Mouse (Mus musculus) urinary bladder, postnatal 10 days (tissue): ENCODE data around the gene Nbl1.
A peak's percentile ranks its signal among the peaks of the same experiment; 100 is the strongest.

Source experiments
- DNase-seq: peaks from one replicate; pipeline ENCODE4 v3.0.0; 2022; ENCODE audit warnings: low spot score

The Nbl1 gene

DNA sequence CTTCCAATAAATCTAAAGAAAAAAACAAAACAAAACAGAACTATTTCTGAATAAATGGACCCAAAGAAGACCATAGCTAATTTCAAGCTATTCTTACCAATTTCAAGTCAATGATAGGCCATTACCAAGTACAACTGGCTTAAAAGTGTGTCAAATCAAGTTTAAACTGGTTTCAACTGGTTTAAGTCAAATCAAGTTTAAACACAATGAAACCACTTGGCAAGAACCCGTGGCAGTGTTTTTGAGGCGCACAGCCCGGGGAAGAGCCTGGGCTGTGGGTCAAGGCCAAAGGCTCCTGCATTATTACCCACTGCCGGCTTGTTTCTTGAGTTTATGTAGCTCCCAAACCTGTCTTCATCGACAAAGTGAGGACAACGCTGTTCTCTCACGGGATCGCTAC lies 7.5 kb upstream of the Nbl1 start:
- DNase-seq: no peak

DNA sequence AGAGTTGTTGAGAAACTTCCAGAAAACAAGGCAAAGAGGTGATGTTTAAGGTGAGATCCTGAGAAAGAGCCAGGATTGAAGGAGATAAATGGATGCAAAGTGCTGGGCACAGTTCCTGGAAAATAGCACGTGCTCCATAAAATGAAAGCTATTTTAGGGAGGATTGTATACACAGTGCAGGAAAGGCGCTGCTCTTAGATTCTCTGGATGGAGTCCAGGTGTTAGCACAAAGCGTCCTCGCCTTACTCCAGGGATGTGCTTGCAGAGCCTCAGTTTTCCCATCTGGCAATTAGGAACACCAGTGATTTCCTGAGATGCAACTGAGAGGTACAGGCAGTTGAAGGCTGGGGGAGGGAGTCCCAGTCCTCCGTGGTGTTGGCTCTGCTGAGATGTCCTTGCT lies 3.4 kb upstream of the Nbl1 start:
- no peak for DNase-seq

DNA sequence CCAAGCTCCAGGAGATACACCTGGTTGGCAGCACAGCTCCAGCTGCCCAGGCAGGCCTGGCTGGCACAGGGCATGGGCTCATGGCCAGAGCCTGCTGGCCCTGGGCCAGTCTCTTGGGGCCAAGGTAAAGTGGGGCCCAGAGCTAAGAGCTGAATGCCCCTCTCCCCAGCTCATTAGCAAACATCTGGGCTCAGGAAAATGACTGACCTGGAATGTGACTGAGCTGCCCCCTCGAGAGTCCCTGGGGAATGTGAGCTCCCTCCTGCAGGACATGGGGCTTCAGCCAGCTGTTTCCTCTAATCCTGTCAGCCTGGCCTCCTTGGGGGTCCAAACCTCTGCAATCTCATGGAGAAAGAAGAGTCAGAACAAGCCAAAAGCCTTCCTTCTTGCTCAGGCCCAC lies 2.6 kb upstream of the Nbl1 start:
- no peak for DNase-seq

DNA sequence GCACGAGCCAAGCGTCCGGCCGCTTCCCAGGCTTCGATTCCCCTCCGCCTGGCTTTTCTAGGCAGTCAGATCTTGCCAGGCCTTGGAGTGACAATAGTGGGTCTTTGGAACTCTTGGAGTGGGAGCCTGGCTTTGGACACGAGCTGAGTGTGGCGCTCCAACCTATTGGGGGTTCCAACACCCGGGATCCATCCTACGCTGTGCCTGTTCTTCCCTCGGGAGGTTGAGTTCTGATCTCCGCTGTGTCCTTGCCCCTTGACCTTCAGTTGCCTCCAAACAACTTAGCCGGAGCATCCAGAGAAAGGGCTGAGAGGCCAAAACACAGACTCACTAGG lies 370 bp upstream of the Nbl1 start:
- no peak for DNase-seq

DNA sequence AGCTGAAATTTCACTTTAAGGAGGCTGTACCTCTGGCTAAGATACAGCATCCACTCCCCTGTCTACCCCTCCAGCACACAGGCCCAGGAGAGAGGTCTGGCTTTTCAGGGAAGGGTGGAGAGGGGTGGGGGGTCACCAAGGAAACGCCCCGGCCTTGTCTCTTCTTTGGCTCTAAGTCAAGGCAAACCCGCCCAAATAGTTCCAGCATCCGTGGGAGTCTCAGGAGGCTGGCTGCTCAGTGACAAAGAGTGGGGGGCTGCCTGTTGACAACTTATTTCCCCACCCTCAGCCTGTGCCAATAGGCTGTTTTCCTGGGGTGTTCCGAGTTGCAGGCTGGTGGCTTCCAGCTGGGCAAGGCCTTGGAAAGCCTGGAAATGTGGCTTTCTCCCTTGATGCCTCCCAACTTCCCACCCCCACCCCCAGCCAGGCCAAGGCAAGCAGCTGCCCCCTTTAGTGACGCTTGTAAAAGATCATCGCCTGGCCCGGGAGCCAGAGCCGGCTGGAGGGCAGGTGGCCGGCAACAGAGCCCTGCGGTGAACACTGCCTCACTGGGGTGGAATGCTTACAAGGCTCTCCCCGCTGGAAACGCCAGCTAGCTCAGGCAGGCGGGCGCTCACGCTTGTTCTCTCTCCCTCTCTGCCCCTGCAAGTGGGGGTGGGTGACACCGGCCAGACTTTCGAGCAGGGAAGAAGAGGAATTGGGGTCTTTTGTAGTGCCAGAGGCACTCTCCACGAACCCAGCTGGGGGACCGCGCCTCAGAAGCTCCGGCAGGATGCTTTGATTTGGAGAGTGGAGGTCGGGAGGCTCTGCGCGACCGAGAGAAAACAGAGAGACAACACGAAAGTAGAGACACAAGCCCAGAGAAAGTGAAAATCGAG lies 1.1 kb downstream of the Nbl1 start:
- DNase-seq: no peak

DNA sequence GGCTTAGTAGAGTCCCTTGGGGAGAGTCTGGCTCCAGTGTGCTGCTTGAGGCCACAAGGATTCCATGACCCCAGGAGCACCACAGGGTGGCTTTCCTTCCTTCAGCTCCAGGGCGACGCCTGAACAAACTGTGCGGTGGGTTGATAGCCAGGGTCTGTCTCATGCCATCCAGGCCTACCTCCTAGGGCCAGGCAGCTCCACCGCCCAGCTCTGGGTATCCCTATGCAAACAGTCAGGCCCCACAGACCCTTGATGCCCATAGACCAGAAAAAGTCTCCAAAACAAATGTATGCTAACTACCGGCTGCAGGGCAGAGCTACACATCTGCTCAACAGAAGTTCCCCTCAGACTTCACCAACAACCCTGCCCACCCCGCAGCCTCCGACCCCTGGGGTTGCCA lies 1.7 kb downstream of the Nbl1 start:
- no peak for DNase-seq

DNA sequence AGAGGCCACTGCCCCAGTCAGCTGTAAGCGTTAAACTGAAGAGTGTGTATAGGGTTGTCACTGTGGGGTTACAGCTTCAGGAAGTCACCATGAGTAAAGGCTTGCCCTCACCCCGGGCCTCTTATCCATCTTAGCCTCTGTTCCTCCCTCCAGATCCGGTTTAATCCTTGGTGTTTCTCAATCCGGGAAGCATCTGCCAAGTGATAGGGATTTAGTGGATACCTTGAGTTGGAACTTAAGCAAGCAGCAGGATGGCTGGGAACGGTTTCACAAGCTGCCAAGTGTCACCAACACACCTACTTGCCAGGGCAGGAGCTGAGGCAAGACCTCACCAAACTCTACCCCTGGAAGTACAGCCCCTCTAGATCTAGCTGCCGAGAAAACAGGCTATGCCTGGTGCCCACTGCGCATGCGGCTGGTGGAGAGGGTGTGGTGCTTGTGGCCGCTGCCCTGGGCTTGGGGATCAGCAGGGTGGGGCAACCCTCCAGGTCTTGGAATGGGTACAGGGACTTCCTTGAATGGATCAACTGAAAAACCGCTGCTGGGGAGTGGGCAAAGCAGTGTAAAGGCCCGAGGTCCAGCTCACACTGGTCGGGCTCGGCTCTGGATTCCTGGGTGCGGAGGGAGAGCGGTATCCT lies 2.4 kb downstream of the Nbl1 start:
- DNase-seq: no peak

DNA sequence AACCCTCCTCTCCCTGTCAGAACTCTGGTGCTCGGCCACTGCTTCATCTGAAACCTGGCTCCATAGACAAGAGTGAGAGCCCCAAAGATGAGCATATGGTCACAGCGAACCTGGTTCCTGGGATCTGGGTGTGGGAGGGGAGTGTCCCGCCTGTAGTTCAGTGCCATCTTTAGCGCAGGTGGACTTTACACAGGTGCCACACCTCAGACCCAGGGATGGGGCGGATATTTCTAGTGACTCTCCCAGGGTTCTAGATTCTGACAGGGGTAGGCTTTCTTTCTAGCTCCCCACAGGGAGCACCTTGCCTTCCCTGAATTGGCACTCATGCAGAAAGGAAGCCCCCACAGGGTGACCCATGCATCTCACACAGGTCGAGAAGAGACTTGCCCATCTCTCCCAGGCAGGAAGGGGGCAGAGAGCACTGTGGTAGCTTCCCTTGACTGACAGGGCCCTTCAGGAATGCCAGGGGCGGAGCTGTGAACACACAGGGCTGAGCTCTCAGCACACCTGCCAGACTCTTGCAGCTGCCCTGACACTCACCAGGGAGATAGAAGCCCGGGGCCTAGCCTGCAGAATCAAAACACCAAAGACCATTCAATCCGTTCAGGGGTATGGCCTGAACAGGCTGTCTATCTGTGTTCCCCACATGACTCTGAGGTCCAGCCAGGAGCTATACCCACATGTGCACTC lies 3.7 kb downstream of the Nbl1 start:
- no peak for DNase-seq

DNA sequence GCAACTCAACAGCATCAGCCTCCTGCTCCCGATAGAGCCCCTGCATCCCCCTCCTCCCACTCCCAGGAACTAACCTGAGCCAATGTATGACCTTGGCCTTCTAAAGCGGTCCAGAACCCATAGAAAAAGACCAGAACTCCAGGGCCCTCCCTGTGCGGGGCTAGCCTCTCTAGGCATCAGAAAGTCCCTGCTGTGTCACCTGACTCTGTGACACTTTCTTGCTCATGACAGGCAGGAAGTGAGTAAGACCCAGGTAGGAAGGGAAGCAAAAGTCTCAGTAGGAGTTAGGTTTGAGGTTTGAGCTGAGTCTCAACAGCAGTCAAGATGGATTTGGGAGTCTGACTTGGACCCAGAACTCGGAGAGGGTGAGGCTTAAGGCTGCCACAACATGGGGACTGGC lies 5.8 kb downstream of the Nbl1 start:
- no peak for DNase-seq

DNA sequence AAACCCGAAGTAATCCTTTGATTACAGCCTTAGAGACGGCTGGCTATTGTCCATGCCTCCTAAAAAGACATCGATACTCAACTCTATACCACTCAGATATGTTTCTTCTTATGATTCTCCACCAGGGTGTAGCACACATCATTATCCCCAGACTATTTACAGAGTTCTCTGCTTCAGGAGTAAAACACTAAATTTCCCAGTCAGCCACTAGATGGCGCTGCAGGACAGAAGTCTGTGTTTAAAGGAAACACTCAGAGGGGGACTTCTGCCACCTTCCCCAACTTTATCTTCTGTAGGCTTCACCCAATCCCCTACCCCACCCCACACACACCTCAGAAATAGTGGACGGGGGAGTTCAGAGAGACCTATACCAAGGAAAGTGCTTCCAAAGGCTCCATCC lies 6.8 kb downstream of the Nbl1 start:
- DNase-seq: peak; percentile 65

DNA sequence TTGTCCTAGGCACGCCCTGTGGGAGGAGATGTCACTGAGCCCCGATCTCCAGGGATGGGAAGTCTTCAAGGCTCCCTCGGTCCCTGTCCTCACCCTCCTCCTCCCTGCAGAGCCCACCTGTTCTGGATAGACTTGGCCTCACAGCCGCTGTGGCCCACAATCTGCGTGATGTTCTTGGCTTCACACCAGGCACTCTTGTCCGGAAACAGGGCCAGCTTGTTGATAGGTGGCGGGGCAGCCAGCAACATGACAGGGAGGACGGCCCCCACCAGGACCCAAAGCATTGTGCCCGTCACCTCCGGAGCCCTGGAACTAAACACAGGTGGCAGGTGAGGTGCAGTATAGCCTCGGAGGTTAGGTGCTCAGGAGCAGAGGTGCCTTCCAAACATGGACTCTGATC lies 7.5 kb downstream of the Nbl1 start:
- DNase-seq: no peak

DNA sequence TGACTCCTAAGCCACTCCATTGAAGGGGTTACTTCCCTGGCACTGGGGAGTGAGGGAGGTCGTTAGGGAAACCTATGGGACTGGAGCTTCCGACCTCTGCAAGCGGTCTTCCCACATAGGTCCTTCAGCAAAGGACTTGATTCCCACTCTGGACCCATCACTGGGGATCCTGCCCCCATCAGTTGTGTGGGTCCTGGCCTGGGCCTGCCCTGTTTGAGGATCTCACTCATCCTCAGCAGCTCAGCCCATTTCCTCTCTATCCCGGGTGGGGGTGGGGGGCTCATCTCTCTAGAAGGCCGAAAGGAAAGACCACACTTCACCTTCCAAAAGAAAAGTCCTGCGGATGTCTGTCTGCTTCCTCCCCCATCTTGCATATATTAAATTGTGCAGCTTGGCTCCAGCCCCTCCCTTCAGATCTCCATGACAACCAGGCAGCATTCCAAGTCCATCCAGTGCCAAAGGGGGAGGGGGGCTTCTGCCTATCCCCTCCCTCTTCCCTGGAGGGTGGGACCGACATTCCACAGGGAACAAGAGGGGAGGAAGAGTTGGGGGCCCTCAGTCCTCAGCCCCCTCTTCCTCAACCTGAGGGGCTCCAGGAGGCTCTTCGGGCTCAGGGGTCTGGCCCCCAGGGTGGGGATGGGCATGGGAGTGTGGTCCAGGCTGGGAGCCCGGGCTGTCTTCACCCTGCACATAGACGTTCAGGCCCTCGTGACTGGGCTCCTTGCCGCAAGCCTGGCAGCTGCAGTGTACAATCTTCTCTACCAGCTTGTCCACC lies 9.8 kb downstream of the Nbl1 start:
- DNase-seq: no peak

DNA sequence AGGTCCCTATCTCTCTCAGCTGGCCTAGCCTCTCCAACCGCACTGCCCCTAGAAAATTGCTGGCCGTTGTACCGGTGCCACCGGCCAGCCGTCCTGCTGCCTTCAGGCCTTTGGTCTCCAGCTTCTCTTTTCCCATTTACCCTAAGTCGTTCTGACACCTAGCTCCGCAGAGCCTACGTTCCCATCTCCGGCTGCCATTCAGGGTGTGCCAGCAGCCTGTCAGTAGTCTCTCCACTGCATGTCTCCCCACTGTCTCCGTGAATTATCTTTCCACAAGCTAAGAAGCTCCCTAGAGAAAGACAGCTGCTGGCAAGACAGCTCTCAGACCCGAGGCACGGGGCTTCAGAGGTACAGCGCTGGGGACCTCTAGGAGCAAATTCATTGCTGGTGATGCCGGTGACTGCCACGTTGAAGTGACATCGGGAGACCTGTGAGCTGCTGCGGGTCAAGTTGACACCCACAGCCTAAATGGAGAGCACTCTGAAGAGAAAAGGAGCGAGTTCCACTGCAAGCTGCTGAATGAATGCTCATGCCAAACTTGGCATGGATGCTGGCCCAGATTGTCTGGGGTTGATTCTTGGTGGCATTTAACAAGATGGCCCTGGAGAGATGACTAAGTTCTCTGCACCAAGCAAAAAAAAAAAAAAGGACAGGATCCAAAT lies 11.4 kb downstream of the Nbl1 start:
- no peak for DNase-seq

DNA sequence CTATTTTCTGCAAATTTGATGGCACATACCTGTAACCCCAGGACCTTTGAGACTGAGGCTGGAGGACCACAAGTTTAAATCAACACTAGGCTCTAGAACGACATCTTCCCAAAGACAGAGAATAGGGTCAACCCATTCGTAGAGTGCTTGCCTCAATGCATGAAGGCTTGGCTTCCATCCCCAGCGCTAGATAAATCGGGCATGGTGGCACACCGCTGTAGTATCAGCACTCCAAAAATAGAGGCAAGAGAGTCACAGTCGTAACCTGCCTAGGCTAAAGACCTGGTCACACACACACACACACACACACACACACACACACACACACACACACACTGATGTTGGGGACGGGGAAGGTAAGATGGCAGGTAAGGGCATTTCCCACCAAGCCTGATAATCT lies 12.5 kb downstream of the Nbl1 start:
- no peak for DNase-seq

DNA sequence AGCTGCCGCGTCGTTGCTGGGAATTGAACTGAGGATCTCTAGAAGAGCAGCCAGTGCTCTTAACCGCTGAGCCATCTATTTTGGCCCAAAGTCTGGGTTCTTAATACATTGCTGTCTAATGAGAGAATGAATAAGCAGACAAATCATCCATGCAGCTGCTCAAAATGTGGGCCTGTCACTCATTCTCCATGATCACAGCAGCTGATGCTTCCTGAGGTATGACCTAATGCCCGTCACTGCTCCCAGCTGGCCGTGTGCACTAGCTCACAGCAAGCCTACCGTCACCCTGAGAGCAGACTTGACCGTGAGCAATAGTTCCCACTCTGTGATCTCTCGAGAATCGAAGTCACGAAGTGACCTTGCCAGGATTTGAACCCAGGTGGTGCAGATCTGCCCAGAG lies 13.4 kb downstream of the Nbl1 start:
- no peak for DNase-seq

DNA sequence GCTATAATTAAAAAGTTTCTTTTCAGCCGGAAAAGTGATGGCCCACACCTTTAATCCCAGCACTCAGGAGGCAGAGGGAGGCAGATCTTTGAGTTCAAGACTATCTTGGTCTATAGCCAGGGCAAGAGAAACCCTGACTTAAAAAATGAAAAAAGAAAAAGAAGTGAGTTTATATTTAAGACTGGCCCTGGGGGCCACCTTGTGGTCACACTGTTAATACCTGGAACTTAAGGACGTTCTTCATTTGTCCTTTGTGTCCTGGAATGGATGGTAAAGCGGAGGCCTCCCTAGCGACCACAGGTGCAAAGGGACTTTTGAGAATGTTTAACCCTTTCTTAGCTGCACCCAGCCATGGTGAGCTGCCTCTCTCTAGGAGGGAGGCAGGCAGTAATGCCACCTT lies 14.1 kb downstream of the Nbl1 start:
- DNase-seq: no peak

DNA sequence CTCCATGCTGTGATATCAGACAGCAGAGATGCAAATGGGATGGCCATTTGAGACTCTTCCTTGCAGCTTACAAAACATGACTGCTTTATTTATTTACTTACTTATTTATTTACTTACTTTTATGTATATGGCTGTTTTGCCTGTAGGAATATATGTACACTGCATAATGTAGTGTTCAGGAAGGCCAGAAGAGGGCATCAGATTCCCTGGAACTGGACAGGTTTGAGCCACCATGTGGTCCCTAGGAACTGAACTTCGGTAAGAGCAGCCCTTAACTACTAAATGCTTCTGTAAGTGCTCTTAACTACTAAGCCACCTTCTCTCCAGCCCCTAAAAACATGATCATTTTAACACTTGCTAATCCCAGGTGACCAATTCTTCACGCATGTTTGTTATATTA lies 14.5 kb downstream of the Nbl1 start:
- DNase-seq: no peak

DNA sequence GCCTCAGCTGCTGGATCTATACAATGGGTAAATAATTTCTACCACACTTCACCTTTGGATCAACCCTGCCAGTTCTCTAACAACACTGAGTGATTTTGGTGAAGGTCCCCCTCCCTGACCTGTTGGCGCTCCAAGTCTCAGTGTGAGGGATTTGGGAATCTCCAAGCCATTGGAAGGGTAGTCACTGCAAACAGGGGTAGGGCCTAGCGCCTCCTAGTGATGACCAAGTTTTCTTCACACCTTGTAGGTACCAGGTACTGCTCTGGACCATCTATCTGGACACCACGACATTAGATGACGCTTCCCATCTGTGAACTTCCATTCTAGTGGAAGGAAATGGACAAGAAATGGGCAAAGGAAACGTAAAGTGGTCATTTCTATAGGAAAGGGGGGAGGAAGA lies 16.9 kb downstream of the Nbl1 start:
- DNase-seq: no peak

DNA sequence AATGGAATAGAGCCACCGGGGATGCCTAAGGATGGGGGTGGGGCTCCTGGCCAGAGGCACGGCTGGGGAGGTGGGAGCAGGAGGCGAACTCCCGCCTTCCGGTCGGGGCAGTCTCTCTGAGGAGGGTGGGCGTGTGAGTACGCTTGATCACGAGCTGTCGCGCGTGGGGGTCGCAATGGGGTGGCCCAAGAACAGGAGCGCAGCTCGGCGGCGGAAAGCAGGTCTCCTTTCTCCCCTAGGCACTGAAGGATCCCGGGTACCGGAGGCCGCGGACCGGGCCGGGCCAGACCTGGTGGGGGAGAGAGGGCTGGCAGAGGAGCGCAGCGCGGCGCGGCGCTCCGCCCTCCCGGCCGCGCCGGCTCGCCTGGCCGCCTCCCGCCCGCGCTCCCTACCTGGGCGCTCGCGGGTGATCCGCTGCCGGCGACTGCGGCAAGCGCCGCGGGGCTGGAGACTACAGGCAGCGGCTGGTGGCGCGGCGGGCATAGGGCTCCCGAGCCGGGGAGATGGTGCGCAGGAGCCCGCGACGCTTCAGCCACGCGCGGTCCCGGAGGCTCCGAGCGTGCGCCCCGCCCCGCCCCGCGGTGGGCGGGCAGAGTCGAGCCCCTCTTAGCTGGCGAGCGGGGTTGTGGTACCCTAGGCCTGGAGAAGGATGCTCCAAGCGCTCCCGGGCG lies 17.6 kb downstream of the Nbl1 start, which contains the start of gene Htr6:
Gene Htr6 (minus strand): TSS at position 530 of the 671 bp plus-strand sequence.
- no peak for DNase-seq

DNA sequence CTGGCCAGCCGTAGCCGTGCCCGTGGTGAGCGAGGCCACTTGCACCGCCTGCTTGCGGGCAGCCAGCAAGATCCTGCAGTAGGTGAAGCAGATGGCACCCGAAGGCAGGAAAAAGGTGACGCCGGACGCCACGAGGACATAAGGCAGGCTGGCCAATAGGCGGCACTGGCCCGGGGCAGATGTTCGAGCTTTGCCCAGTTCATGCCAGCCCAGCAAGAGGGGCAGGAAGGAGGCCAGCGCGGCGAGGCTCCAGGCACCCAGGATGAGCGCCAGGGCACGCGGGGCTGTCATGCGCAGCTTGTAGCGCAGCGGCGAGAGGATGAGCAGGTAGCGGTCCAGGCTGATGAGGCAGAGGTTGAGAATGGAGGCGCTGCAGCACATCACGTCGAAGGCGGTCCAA lies 18.7 kb downstream of the Nbl1 start:
- no peak for DNase-seq

DNA sequence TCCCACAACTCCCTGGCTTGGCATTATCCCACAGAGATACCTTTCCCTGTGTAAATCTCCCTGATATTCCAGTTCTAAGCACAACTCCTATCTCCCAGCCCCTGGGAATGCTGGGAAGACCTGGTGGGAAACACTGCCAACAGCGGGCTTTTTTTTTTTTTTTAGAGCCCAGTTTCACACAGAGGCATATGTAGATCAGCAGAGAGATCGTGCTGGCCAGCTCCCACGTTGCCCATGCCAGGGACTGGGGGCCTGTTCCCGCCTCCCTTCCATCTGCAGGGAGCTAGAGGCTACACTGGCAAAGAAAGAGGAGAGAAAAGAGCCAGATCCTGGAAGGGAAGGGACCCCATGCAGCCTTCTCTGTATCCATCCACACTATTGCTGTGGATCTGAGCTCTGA lies 24.5 kb downstream of the Nbl1 start:
- DNase-seq: no peak
